ENCODE assay signal across 9 mouse cellular contexts in genomic region chr5:139324045-139324491, GRCm38 (mm10). TPM values are rescaled to one million over a fixed set of nuclear protein-coding genes. Genes with fewer than 3 reads are reported as not detected.
A peak's percentile ranks its signal among the peaks of the same experiment; 100 is the strongest.
DNase-seq lines count a peak whose midpoint lies in the region; ATAC-seq and TF ChIP-seq lines count a peak whose summit lies in the region.
"Had no signal": no experiment of that assay in that cellular context is flagged by ENCODE, and none has a peak within 500 bp of the region (broad histone marks: within the 10 kb centered on the region; RNA-seq: fewer than 3 reads in every experiment).

No protein-coding gene starts in this region.

- TF ChIP-seq RAD21 in MEL (IDR thresholded peaks at IDR 0.05; ENCODE audit: low read depth, low read length) = no peak

- peaks cover 7 to 16% of the 10 kb centered on the region in 2 experiments; a peak in 3 of 4 replicates for H3K4me1 ChIP-seq in heart, embryonic 14.5 days (ENCODE audit: control insufficient read depth in 2 of 2, insufficient read depth in 2 of 2, low read length in 2 of 2)
- H3K4me1 ChIP-seq in MEL (ENCODE audit: control insufficient read depth in 1 of 2, insufficient read depth in 2 of 2, low read length in 2 of 2) = peaks cover 3 to 27% of the 10 kb centered on the region in 2 experiments; a peak in 3 of 4 replicates
- H3K4me1 ChIP-seq in forebrain, embryonic 10.5 days = peaks cover 27% of the 10 kb centered on the region
- peaks cover 8% of the 10 kb centered on the region; the same call in 1 of the 2 replicates for H3K4me1 ChIP-seq in kidney, embryonic 14.5 days (ENCODE audit: control insufficient read depth, insufficient read depth, low read length)
- H3K4me1 ChIP-seq in midbrain, embryonic 13.5 days (replicated peaks) = peaks cover 19% of the 10 kb centered on the region

- TF ChIP-seq POLR2A in MEL (IDR thresholded peaks at IDR 0.05; ENCODE audit: control insufficient read depth in 1 of 2, insufficient read depth in 1 of 2, low read depth in 1 of 2, low read length in 2 of 2, poor library complexity in 1 of 2) = no peak

- intact Hi-C loops in heart, postnatal 14 days (cut with DNase I) = loop anchor here (2.0 kb wide), 1 partner anchor 39 kb away; no protein-coding TSS in a partner anchor

- TF ChIP-seq CTCF in MEL (IDR thresholded peaks at IDR 0.05 in 2 of 3, conservative IDR thresholded peaks at IDR 0.05 in 1 of 3; ENCODE audit: control insufficient read depth in 1 of 3, insufficient read depth in 1 of 3, low read depth in 2 of 3, low read length in 3 of 3, poor library complexity in 1 of 3, severe bottlenecking in 1 of 3) = no peak

- no peak overlapping the region for H3K27ac ChIP-seq in heart, embryonic 14.5 days (replicated peaks in 1 of 2; ENCODE audit: control insufficient read depth in 1 of 2, insufficient read depth in 1 of 2, low read depth in 2 of 2, low read length in 2 of 2)
- H3K27ac ChIP-seq in MEL (ENCODE audit: control insufficient read depth, low read depth, low read length) = no peak overlapping the region
- no peak overlapping the region for H3K27ac ChIP-seq in forebrain, embryonic 10.5 days
- H3K27ac ChIP-seq in kidney, embryonic 14.5 days (ENCODE audit: low read depth, low read length) = no peak overlapping the region
- H3K27ac ChIP-seq in midbrain, embryonic 13.5 days = no peak overlapping the region

- peaks cover 35% of the 10 kb centered on the region for H3K27me3 ChIP-seq in heart, embryonic 14.5 days (ENCODE audit: control insufficient read depth, insufficient read depth, low read length)
- H3K27me3 ChIP-seq in MEL (ENCODE audit: control insufficient read depth in 1 of 2, insufficient read depth in 2 of 2, low read length in 2 of 2) = no peaks in the 10 kb centered on the region
- H3K27me3 ChIP-seq in forebrain, embryonic 10.5 days (ENCODE audit: poor library complexity, severe bottlenecking) = peaks cover 59% of the 10 kb centered on the region
- H3K27me3 ChIP-seq in kidney, embryonic 14.5 days (ENCODE audit: control insufficient read depth, insufficient read depth, low read length) = peaks cover 32% of the 10 kb centered on the region
- H3K27me3 ChIP-seq in midbrain, embryonic 13.5 days = peaks cover 51% of the 10 kb centered on the region

- H3K36me3 ChIP-seq in heart, embryonic 14.5 days (ENCODE audit: control insufficient read depth, insufficient read depth, low read length) = no peaks in the 10 kb centered on the region
- peaks cover 0 to 4% of the 10 kb centered on the region in 2 experiments; a peak in 2 of 4 replicates for H3K36me3 ChIP-seq in MEL (ENCODE audit: control insufficient read depth in 1 of 2, insufficient read depth in 2 of 2, low read length in 2 of 2)
- no peaks in the 10 kb centered on the region for H3K36me3 ChIP-seq in forebrain, embryonic 10.5 days (replicated peaks)
- no peaks in the 10 kb centered on the region for H3K36me3 ChIP-seq in kidney, embryonic 14.5 days (ENCODE audit: control insufficient read depth, insufficient read depth, low read length)
- H3K36me3 ChIP-seq in midbrain, embryonic 13.5 days = no peaks in the 10 kb centered on the region

- no peak for DNase-seq in heart, postnatal 14 days
- DNase-seq in MEL (ENCODE audit: low read depth, low spot score) = peak; percentile 16
- DNase-seq in forebrain, embryonic 10.5 days (ENCODE audit: extremely low spot score, low spot score) = no peak
- DNase-seq in embryo, embryonic 10 days (ENCODE audit: low spot score) = no peak
- DNase-seq in thymus, postnatal 4 days = no peak

- H3K79me2 ChIP-seq in MEL (ENCODE audit: control insufficient read depth, insufficient read depth, low read length, poor library complexity) = peaks cover 14% of the 10 kb centered on the region

- no peak overlapping the region for H3K9ac ChIP-seq in heart, embryonic 14.5 days (ENCODE audit: low read length)
- peak overlapping the region; percentile 80 for H3K9ac ChIP-seq in MEL (ENCODE audit: control insufficient read depth, low read depth, low read length, poor library complexity, severe bottlenecking)
- no peak overlapping the region for H3K9ac ChIP-seq in kidney, embryonic 14.5 days (ENCODE audit: low read depth, low read length)
- H3K9ac ChIP-seq in midbrain, embryonic 13.5 days (replicated peaks) = peak overlapping the region; percentile 82; the same call in 1 of the 2 replicates

- H3K4me3 ChIP-seq in heart, embryonic 14.5 days (ENCODE audit: control insufficient read depth in 1 of 2, insufficient read depth in 1 of 2, low read depth in 1 of 2, low read length in 2 of 2) = peak overlapping the region in 1 of 2 experiments; percentile 56; a peak in 1 of 4 replicates
- peak overlapping the region; percentile 63 to 80; a peak in 3 of 4 replicates for H3K4me3 ChIP-seq in MEL (ENCODE audit: control insufficient read depth in 1 of 2, insufficient read depth in 1 of 2, low read depth in 2 of 2, low read length in 2 of 2)
- H3K4me3 ChIP-seq in forebrain, embryonic 10.5 days = peak overlapping the region; percentile 76; the same call in 1 of the 2 replicates
- H3K4me3 ChIP-seq in kidney, embryonic 14.5 days (ENCODE audit: low read length) = no peak overlapping the region
- peak overlapping the region; percentile 67 for H3K4me3 ChIP-seq in midbrain, embryonic 13.5 days (replicated peaks)

- no peak for ATAC-seq in heart, embryonic 14.5 days (ENCODE audit: insufficient number of reproducible peaks, insufficient read depth, low FRiP score, low read depth)
- no peak for ATAC-seq in kidney, embryonic 14.5 days (ENCODE audit: low FRiP score, low TSS enrichment)
- no peak; the same call in 1 of the 2 replicates for ATAC-seq in midbrain, embryonic 13.5 days

- TF ChIP-seq EP300 in MEL (IDR thresholded peaks at IDR 0.05; ENCODE audit: low read depth in 1 of 2, low read length in 2 of 2) = no peak

- 69% methylated on average over 5 of the region's 5 CpGs for whole genome bisulfite sequencing in heart, embryonic 14.5 days
- 66% methylated on average over 5 of the region's 5 CpGs for WGBS in forebrain, embryonic 10.5 days
- 57% methylated on average over 5 of the region's 5 CpGs for WGBS in kidney, embryonic 14.5 days
- 58% methylated on average over 5 of the region's 5 CpGs for WGBS in midbrain, embryonic 13.5 days

- no peaks in the 10 kb centered on the region for H3K9me3 ChIP-seq in heart, embryonic 14.5 days (ENCODE audit: control insufficient read depth, low read length)
- no peaks in the 10 kb centered on the region for H3K9me3 ChIP-seq in MEL (replicated peaks; ENCODE audit: insufficient read depth, low read length)
- H3K9me3 ChIP-seq in forebrain, embryonic 10.5 days = no peaks in the 10 kb centered on the region
- H3K9me3 ChIP-seq in kidney, embryonic 14.5 days (ENCODE audit: control insufficient read depth, low read length) = no peaks in the 10 kb centered on the region
- H3K9me3 ChIP-seq in midbrain, embryonic 13.5 days = no peaks in the 10 kb centered on the region

- H3K4me2 ChIP-seq in heart, embryonic 14.5 days (ENCODE audit: low read length) = peak overlapping the region; percentile 98; the same call in 1 of the 2 replicates
- H3K4me2 ChIP-seq in kidney, embryonic 14.5 days (replicated peaks; ENCODE audit: low read depth, low read length) = peak overlapping the region; percentile 98; the same call in 1 of the 2 replicates
- H3K4me2 ChIP-seq in midbrain, embryonic 13.5 days (replicated peaks) = peak overlapping the region; percentile 91

TF ChIP-seq in MEL, 35 proteins besides CTCF, POLR2A, EP300 and RAD21 (continues in another document):
- no peak for TF ChIP-seq TCF12 (IDR thresholded peaks at IDR 0.05; ENCODE audit: low read depth, low read length)
- TF ChIP-seq ELF1 (IDR thresholded peaks at IDR 0.05; ENCODE audit: low read depth, low read length) = no peak
- TF ChIP-seq NELFE (IDR thresholded peaks at IDR 0.05; ENCODE audit: low read depth, low read length) = no peak

RNA-seq across cellular contexts. Expression of gene Adap1, which starts 1.4 kb away (rescaled TPM):
- 1.8 and 2.3 TPM in 2 replicates for polyA plus RNA-seq in heart, embryonic 14.5 days (2014; fragmentation: Nextera tagmentation; extraction: Ambion mirVana)
- 1 to 10 TPM; 1.5 to 1.6 TPM for total RNA-seq in heart, postnatal 14 days (2021)
- total RNA-seq in MEL (2012; rRNA removed) = 38.3 and 52.9 TPM in 2 replicates
- polyA plus RNA-seq in MEL (2012; ENCODE audit: insufficient read depth in 1 of 2, insufficient read length in 2 of 2, low read depth in 1 of 2, low replicate concordance in 2 of 2, missing spikeins in 1 of 2) = 10 to 100 TPM in 1 of 2 experiments, not detected in 1; 59.8 TPM
- polyA plus RNA-seq in forebrain, embryonic 10.5 days (2016; fragmentation: Nextera tagmentation; extraction: Ambion mirVana) = 0.27 and 0.49 TPM in 2 replicates
- 0.89 and 1.2 TPM in 2 replicates for polyA plus RNA-seq in kidney, embryonic 14.5 days (2014; fragmentation: Nextera tagmentation; extraction: Ambion mirVana)
- polyA plus RNA-seq in midbrain, embryonic 13.5 days (2015; fragmentation: Nextera tagmentation; extraction: Ambion mirVana) = 13.8 and 14.5 TPM in 2 replicates

RNA-seq across cellular contexts. Expression of gene Cox19, which starts 27.1 kb away (rescaled TPM):
- 89.4 and 91.8 TPM in 2 replicates for polyA plus RNA-seq in heart, embryonic 14.5 days (2014; fragmentation: Nextera tagmentation; extraction: Ambion mirVana)
- 10 to 100 TPM; 78.6 to 85.9 TPM for total RNA-seq in heart, postnatal 14 days (2021)
- 49.1 and 53.0 TPM in 2 replicates for total RNA-seq in MEL (2012; rRNA removed)
- polyA plus RNA-seq in MEL (2012; ENCODE audit: insufficient read depth in 1 of 2, insufficient read length in 2 of 2, low read depth in 1 of 2, low replicate concordance in 2 of 2, missing spikeins in 1 of 2) = 10 to 100 TPM in 1 of 2 experiments, not detected in 1; 73.2 TPM
- polyA plus RNA-seq in forebrain, embryonic 10.5 days (2016; fragmentation: Nextera tagmentation; extraction: Ambion mirVana) = 119 and 120 TPM in 2 replicates
- 105 and 119 TPM in 2 replicates for polyA plus RNA-seq in kidney, embryonic 14.5 days (2014; fragmentation: Nextera tagmentation; extraction: Ambion mirVana)
- 120 and 131 TPM in 2 replicates for polyA plus RNA-seq in midbrain, embryonic 13.5 days (2015; fragmentation: Nextera tagmentation; extraction: Ambion mirVana)

RNA-seq across cellular contexts. Expression of gene Cyp2w1, which starts 28.3 kb away (rescaled TPM):
- polyA plus RNA-seq in heart, embryonic 14.5 days (2014; fragmentation: Nextera tagmentation; extraction: Ambion mirVana) = not detected in 2 replicates
- not detected for total RNA-seq in heart, postnatal 14 days (2021)
- total RNA-seq in MEL (2012; rRNA removed) = not detected in 2 replicates
- polyA plus RNA-seq in MEL (2012; ENCODE audit: insufficient read depth in 1 of 2, insufficient read length in 2 of 2, low read depth in 1 of 2, low replicate concordance in 2 of 2, missing spikeins in 1 of 2) = not detected
- not detected in 2 replicates for polyA plus RNA-seq in forebrain, embryonic 10.5 days (2016; fragmentation: Nextera tagmentation; extraction: Ambion mirVana)
- polyA plus RNA-seq in kidney, embryonic 14.5 days (2014; fragmentation: Nextera tagmentation; extraction: Ambion mirVana) = not detected in 2 replicates
- polyA plus RNA-seq in midbrain, embryonic 13.5 days (2015; fragmentation: Nextera tagmentation; extraction: Ambion mirVana) = not detected in 2 replicates
- polyA plus RNA-seq: gonadal fat pad, adult 2 months had no signal

RNA-seq across cellular contexts. Expression of gene Gpr146, which starts 53.4 kb away (rescaled TPM):
- 9.3 and 9.5 TPM in 2 replicates for polyA plus RNA-seq in heart, embryonic 14.5 days (2014; fragmentation: Nextera tagmentation; extraction: Ambion mirVana)
- 10 to 100 TPM; 41.8 to 46.5 TPM for total RNA-seq in heart, postnatal 14 days (2021)
- 0.92 and 2.1 TPM in 2 replicates for total RNA-seq in MEL (2012; rRNA removed)
- polyA plus RNA-seq in MEL (2012; ENCODE audit: insufficient read depth in 1 of 2, insufficient read length in 2 of 2, low read depth in 1 of 2, low replicate concordance in 2 of 2, missing spikeins in 1 of 2) = 1 to 10 TPM in 1 of 2 experiments, not detected in 1; 4.5 TPM
- 1.6 and 1.8 TPM in 2 replicates for polyA plus RNA-seq in forebrain, embryonic 10.5 days (2016; fragmentation: Nextera tagmentation; extraction: Ambion mirVana)
- polyA plus RNA-seq in kidney, embryonic 14.5 days (2014; fragmentation: Nextera tagmentation; extraction: Ambion mirVana) = 2.7 and 3.1 TPM in 2 replicates
- 1.7 TPM in 2 replicates for polyA plus RNA-seq in midbrain, embryonic 13.5 days (2015; fragmentation: Nextera tagmentation; extraction: Ambion mirVana)

Comparison
In these comparisons a context has a peak if more than half of its experiments do, and no peak if none do; other contexts are left out.
1. H3K9ac ChIP-seq: peak in MEL (single experiment) and midbrain, embryonic 13.5 days (single experiment); none in heart, embryonic 14.5 days (single experiment) and kidney, embryonic 14.5 days (single experiment).
2. Peak in every context shown above with its lines, with median percentiles within 50 percentile points of each other: H3K4me2 ChIP-seq.